Mouse (Mus musculus): ENCODE measurements around the gene Sinhcaf. TPM values are rescaled to one million over a fixed set of nuclear protein-coding genes. Genes with fewer than 3 reads are reported as not detected.
"Not testable (repeated sequence)": the region's sequence is repeated elsewhere in the genome, so short reads cannot be mapped to it uniquely, and the experiment has no call there.

Sinhcaf gene
- total RNA-seq (2021), result 1 to 10 TPM; 2.3 to 4.3 TPM
- long read RNA-seq, experiment 1, partial matches to known transcripts, result 0 of 2 reads
- long read RNA-seq, experiment 1, other reads (novel, unspliced or antisense), result 0 of 2 reads
- long read RNA-seq, experiment 2, partial matches to known transcripts, result 0 of 1 reads
- long read RNA-seq, experiment 2, other reads (novel, unspliced or antisense), result 0 of 1 reads

- intact Hi-C loops (cut with DNase I), result loop anchor here (5.0 to 10.0 kb wide), 2 partner anchors 158 to 176 kb away; partner anchors contain the start of gene Dennd5b
- peak; percentile 92 to 95 for DNase-seq (ENCODE audit: low spot score in 2 of 2)
Measured at GRCm38 (mm10) chr6:148946409-148946742, at the start of gene Sinhcaf. Gene Sinhcaf (minus strand): TSS chr6:148946467.

GRCm38 (mm10) chr6:148994327-148994999, 48.2 kb upstream of the Sinhcaf start:
- DNase-seq (ENCODE audit: low spot score in 2 of 2), result no peak
- intact Hi-C loops (cut with DNase I), result no loop called here

DNA sequence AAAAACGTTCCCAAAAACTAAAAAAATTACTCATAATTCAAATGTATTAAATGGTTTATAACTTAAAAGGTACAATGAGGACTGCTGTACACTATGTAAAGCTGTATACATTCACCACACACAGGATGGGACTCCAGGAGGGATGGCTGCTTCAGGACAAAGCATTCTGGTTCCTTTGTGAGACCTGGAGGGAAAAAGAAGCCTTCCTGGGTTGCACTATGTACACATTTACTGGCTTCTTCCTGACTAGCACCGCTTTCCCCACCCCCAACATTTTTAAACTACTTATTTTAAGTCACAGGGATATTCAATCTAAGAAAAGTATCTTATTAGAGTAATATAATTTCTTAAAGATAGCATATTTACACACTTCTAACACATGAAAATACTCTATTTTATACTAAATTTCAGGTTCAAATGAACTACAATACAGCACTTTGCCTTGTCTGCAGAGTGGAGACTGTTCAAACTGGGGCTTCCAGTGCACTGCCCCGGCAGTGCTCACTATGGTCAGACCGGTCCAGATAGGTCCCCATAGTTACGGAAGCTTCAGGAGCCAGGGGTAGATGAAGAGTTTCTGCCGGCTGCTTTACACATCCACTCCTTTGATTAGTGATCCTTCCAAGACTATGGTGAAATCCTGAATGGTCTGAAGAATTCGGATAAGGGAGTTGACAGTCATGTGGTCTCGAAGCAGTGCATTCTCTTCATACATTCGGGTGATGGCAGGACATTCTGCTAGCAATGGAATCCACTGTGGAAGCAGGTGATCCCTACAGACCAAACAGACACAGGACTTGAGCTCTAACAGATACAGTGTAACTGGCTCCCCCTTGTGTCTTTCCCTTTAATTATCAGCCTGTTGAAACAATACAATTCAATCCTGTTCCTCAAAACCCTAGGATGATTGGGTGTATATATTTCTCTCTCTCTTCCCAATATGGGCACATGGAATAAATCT, 47.1 kb upstream of the Sinhcaf start:
- DNase-seq (ENCODE audit: low spot score in 2 of 2), result peak; percentile 15 to 38
- intact Hi-C loops (cut with DNase I), result no loop called here

DNA sequence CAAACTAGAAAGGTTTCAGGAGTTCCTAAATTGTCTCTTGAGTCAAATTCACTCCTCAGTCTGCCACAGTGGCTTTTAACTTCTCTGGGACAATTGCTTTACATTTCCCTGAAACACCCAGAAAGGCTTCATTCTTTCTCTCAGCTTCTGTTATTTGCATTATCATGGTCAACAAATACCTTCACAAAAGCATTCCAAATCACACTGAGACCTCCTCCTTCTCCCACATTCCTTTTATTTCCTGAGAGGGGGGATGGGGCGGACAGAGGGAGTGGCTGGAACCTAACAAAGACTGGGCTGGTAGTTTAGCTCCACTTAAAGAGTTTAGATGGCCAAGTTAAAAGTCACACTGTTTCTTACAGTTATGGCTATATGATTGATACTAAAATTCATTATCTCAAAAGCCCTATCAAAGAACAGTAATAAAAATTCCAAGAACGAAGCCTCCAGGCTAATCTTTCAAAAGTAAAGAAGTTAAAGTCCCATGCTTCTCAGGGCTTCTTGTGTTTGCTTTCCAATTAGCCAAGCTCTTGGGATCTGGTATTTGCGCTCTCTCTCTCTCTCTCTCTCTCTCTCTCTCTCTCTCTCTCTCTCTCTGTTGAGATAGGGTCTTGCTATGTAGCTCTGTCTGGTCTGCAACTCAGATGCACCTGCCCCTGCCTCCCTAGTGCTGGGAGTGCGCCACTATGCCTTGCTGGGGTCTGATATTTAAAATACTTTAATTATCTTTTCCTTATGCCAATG, 46.3 kb upstream of the Sinhcaf start:
- intact Hi-C loops (cut with DNase I), result no loop called here
- DNase-seq (ENCODE audit: low spot score in 2 of 2), result no peak

GRCm38 (mm10) chr6:148991660-148992372, 45.5 kb upstream of the Sinhcaf start:
- intact Hi-C loops (cut with DNase I), result no loop called here
- no peak for DNase-seq (ENCODE audit: low spot score in 2 of 2)

DNA sequence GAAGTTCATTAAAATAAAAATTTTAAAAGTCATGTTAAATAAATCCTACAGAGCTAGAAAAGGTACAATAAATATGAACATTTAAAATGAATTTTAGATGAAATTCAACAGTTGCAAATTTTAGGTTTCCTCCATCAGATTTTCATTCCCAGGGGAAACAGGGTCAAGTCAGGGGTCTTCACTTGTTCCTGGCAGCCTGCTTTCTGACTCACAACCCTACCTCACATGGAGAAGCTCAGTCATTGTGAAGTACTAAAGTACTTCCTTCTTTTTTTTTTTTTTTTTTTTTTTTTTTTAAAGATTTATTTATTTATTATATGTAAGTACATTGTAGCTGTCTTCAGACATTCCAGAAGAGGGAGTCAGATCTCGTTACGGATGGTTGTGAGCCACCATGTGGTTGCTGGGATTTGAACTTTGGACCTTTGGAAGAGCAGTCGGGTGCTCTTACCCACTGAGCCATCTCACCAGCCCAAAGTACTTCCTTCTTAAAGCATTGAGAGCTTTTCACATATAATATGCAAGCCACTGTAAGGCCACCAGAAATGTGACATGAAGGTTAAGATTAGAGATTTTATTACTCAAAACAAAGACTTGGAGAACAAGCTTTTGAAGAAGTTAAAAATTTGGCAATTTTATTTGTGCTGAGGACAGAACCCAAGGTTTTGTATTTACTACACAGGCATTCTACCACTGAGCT, 43.7 kb upstream of the Sinhcaf start:
- intact Hi-C loops (cut with DNase I); DNase-seq (ENCODE audit: low spot score in 2 of 2): not testable (repeated sequence)

- intact Hi-C loops (cut with DNase I), result no loop called here
- no peak for DNase-seq (ENCODE audit: low spot score in 2 of 2)
Measured at GRCm38 (mm10) chr6:148986003-148986402, 39.7 kb upstream of the Sinhcaf start.

GRCm38 (mm10) chr6:148980495-148980894, 34.2 kb upstream of the Sinhcaf start:
- DNase-seq (ENCODE audit: low spot score in 2 of 2), result no peak
- intact Hi-C loops (cut with DNase I), result no loop called here

DNA sequence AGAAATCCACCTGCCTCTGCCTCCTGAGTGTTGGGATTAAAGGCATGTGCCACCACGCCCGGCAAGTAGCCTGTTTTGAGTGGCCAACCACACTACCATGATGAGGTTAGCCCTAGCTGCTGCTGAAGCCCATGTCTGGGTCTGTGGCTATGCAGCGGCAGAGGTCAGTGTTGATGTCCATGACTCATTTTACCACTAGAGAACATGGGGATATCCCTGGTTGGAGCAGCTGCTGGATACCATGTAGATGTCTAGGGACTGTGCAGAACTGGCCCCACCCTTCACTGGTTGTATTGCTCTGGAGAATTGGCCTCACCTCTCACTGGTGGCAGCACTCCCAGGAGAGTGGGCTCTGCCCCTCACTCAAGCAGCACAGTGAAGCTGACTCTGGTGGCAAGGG, 28.8 kb upstream of the Sinhcaf start:
- DNase-seq (ENCODE audit: low spot score in 2 of 2), result no peak
- intact Hi-C loops (cut with DNase I), result no loop called here

DNA sequence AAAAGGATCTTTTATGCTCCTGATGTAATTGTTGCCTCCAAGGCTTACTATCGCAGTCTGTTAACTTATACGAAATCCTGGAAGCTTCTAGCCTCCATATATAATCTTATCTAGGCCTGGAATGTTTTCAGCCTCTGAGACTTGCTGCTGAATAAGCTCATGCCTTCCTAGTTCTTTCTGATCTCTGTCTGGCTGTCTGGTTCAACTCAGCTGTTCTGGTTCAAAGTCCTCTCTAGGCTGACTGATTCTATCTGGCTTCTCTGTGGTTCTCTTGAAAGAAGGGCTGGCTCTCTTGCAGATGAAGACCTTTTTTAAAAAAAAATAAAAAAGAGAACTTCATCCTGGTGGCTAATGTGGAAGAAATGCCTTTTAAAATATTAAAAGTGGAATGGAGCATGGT, 26.6 kb upstream of the Sinhcaf start:
- DNase-seq (ENCODE audit: low spot score in 2 of 2), result no peak
- intact Hi-C loops (cut with DNase I), result no loop called here

- intact Hi-C loops (cut with DNase I), result no loop called here
- DNase-seq (ENCODE audit: low spot score in 2 of 2), result no peak
Measured at GRCm38 (mm10) chr6:148972059-148972848, 26.0 kb upstream of the Sinhcaf start.

GRCm38 (mm10) chr6:148971385-148971940, 25.2 kb upstream of the Sinhcaf start:
- intact Hi-C loops (cut with DNase I), result no loop called here
- DNase-seq (ENCODE audit: low spot score in 2 of 2), result no peak

DNA sequence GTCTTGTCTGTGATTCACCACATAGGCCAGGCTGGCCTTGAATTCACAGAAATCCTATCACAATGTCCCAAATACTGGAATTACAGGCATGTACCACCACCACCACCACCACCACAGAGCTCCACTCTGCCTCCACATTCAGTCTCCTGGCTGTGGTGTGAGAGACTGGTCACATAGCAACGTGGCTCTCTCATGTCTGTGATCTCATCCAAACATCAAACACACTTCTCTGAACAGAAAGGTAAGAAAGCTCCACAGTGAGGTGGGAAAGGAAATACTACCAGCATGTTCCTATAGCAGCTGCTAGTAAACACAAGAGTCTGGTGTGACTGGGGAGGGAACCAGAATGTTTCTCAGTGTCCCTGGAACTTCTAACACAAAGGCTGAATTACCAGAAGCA, 15.0 kb upstream of the Sinhcaf start:
- intact Hi-C loops (cut with DNase I), result no loop called here
- DNase-seq (ENCODE audit: low spot score in 2 of 2), result no peak

- no peak for DNase-seq (ENCODE audit: low spot score in 2 of 2)
- intact Hi-C loops (cut with DNase I), result no loop called here
Measured at GRCm38 (mm10) chr6:148959540-148960238, 13.4 kb upstream of the Sinhcaf start.

- intact Hi-C loops (cut with DNase I), result no loop called here
- DNase-seq (ENCODE audit: low spot score in 2 of 2), result no peak
Measured at GRCm38 (mm10) chr6:148958712-148959111, 12.4 kb upstream of the Sinhcaf start.

DNA sequence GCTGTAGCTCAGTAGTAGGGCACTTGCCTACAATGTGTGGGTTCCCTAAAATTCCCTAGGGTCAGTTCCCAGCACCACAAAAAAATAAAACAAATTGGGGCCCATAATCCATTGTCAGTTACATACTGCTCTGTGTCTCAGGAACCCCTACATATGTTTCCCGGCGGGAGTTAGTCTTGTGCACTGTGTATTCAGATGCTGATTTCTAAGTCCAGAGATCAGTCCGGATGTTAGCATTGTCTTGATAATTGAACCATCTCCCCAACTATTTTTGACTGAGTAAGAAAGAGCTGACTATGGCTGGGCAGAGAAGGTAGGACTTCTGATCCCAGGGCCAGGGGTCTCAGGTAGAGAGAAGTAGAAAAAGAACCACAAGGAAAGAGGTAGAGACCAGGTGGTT, 10.8 kb upstream of the Sinhcaf start:
- intact Hi-C loops (cut with DNase I), result no loop called here
- DNase-seq (ENCODE audit: low spot score in 2 of 2), result no peak

Measured in left cerebral cortex, postnatal 14 days (tissue).